Mouse (Mus musculus): ENCODE measurements at regions not wholly inside any gene's neighbourhood (a gene's known extent, or its start where the extent isn't known, plus 50 kb on each side); places are given as distances from the start of the nearest gene placed in this dataset.

- TF ChIP-seq CTCF (IDR thresholded peaks at IDR 0.05; ENCODE audit: low read depth) (no peak), EP300 (IDR thresholded peaks at IDR 0.05; ENCODE audit: low read depth) (no peak)
Measured at GRCm38 (mm10) chr15:42111811-42112210, 1977.6 kb downstream of the 9330182O14Rik start.
